Mouse (Mus musculus) adrenal gland, postnatal 36 days (tissue): Measurements from ENCODE around the gene Duoxa2. TPM values are rescaled to one million over a fixed set of nuclear protein-coding genes. Genes with fewer than 3 reads are reported as not detected.

Experiments
- DNase-seq, 2 experiments: peaks; one replicate each; pipeline ENCODE4 v3.0.0; 2021; ENCODE audit warnings: mixed read lengths in 1 of 2
- long read RNA-seq, 2 experiments: library from polyadenylated mRNA; stranded (forward); transcript quantifications; one replicate each; pipeline ENCODE4 v2.0.0; 2021; ENCODE audit warnings: borderline sequencing depth in 2 of 2
- total RNA-seq, 2 experiments: library from RNA; stranded (reverse); gene quantifications; 2 replicates each; pipeline ENCODE4 v1.2.3; 2021

Gene Duoxa2
- total RNA-seq: not detected
- long read RNA-seq, experiment 1: 0 reads
- long read RNA-seq, experiment 2: 0 reads

GRCm38 (mm10) chr2:122298596-122299490 lies at the start of gene Duoxa2:
Gene Duoxa2, plus strand, starts transcription at chr2:122298900.
- peak; percentile 15 to 30 for DNase-seq

GRCm38 (mm10) chr2:122255997-122256396 lies 42.7 kb upstream of the Duoxa2 start:
- no peak for DNase-seq

GRCm38 (mm10) chr2:122260729-122261128 lies 38.0 kb upstream of the Duoxa2 start:
- no peak for DNase-seq

GRCm38 (mm10) chr2:122264690-122265089 lies 34.0 kb upstream of the Duoxa2 start:
- no peak for DNase-seq

GRCm38 (mm10) chr2:122266407-122267193 lies 32.1 kb upstream of the Duoxa2 start:
- no peak for DNase-seq

GRCm38 (mm10) chr2:122278769-122279168 lies 19.9 kb upstream of the Duoxa2 start:
- no peak for DNase-seq

- DNase-seq: no peak
These were observed 14.6 kb upstream of the Duoxa2 start for GRCm38 (mm10) chr2:122284091-122284490.

GRCm38 (mm10) chr2:122286137-122286536 lies 12.6 kb upstream of the Duoxa2 start:
- DNase-seq: no peak

- DNase-seq: no peak
These were observed 3.8 kb upstream of the Duoxa2 start for GRCm38 (mm10) chr2:122294916-122295315.

- DNase-seq: no peak
These were observed 1.2 kb upstream of the Duoxa2 start for GRCm38 (mm10) chr2:122297271-122298095.

GRCm38 (mm10) chr2:122298096-122298499 lies 602 bp upstream of the Duoxa2 start, which contains the start of gene Duox2:
Gene Duox2, minus strand, starts transcription at chr2:122298449.
- DNase-seq: no peak

- no peak for DNase-seq
These were observed 1.4 kb downstream of the Duoxa2 start for GRCm38 (mm10) chr2:122299911-122300655.

GRCm38 (mm10) chr2:122300656-122301020 lies 1.9 kb downstream of the Duoxa2 start:
- no peak for DNase-seq

- peak; percentile 63 for DNase-seq
These were observed 2.6 kb downstream of the Duoxa2 start for GRCm38 (mm10) chr2:122301081-122301920.

GRCm38 (mm10) chr2:122301921-122302573 lies 3.3 kb downstream of the Duoxa2 start:
- DNase-seq: no peak

- peak; percentile 57 to 68 for DNase-seq
These were observed 4.0 kb downstream of the Duoxa2 start for GRCm38 (mm10) chr2:122302574-122303241.

- no peak for DNase-seq
These were observed 5.8 kb downstream of the Duoxa2 start for GRCm38 (mm10) chr2:122304544-122304943.

- no peak for DNase-seq
These were observed 6.6 kb downstream of the Duoxa2 start for GRCm38 (mm10) chr2:122305097-122305892.
